Mouse (Mus musculus) bone marrow, adult 2 months (tissue): Measurements from ENCODE around the gene Ier3.

Experiments used
- CTCF ChIP-seq: fragments of 200-500 bp; IDR thresholded peaks from 2 replicates; pipeline ENCODE4 v1.5.1; 2011; ENCODE audit warnings: low read length, control low read depth; ENCODE audit not compliant: control insufficient read depth, insufficient read depth
- POLR2A ChIP-seq: fragments of 200-500 bp; IDR thresholded peaks from 2 replicates; pipeline ENCODE4 v1.6.1; 2011; ENCODE audit warnings: low read depth, mild to moderate bottlenecking, control low read depth, low read length, borderline replicate concordance; ENCODE audit not compliant: control insufficient read depth

DNA sequence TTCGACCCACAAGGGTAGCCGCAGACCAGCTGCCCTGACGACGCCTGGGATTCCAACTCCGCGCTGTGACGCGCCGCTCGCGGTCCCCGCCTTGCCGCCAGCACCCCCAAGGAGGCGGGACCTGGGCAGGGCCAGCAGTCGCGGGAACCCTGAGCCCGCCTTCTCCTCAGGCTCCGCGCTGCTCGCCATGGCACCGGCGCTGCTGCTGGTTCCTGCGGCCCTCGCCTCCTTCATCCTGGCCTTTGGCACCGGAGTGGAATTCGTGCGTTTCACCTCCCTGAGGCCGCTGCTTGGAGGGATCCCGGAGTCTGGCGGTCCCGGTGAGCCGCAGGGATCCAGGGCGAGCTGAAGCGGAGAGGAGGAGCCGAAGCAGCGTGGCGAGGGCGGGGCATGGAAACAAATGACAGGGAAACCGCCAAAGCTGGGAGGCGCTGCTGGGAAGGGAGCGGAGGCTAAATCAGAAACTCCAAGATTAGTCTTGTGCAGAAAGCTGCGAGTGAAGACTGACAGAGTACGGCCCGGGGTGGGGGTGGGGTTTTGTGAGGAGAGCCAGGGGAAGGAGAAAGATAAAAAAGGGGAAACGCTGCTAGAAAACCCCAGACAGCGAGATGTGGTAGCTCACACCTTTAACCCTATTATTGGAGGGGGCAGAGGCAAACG is 39.8 kb downstream of the Ier3 start, which contains the start of gene Nrm:
- TF ChIP-seq POLR2A, result peak; percentile 66; the same call in 1 of the 2 replicates
- peak; percentile 30; the same call in 1 of the 2 replicates for TF ChIP-seq CTCF
